Mouse (Mus musculus): ENCODE measurements around the gene D430041D05Rik. TPM values are rescaled to one million over a fixed set of nuclear protein-coding genes. Genes with fewer than 3 reads are reported as not detected.

D430041D05Rik gene
- total RNA-seq, 1 experiment from 2014 or later = not detected

- ATAC-seq (replicated peaks; ENCODE audit: insufficient number of reproducible peaks, low FRiP score, low TSS enrichment, poor library complexity, severe bottlenecking) = no peak
These were observed 94.3 kb downstream of the D430041D05Rik start for GRCm38 (mm10) chr2:104316483-104316882.

GRCm38 (mm10) chr2:104313246-104313645 lies 97.6 kb downstream of the D430041D05Rik start:
- ATAC-seq (replicated peaks; ENCODE audit: insufficient number of reproducible peaks, low FRiP score, low TSS enrichment, poor library complexity, severe bottlenecking) = no peak

- ATAC-seq (replicated peaks; ENCODE audit: insufficient number of reproducible peaks, low FRiP score, low TSS enrichment, poor library complexity, severe bottlenecking) = no peak
These were observed 103.7 kb downstream of the D430041D05Rik start for GRCm38 (mm10) chr2:104307102-104307501.

- ATAC-seq (replicated peaks; ENCODE audit: insufficient number of reproducible peaks, low FRiP score, low TSS enrichment, poor library complexity, severe bottlenecking) = no peak
These were observed 105.1 kb downstream of the D430041D05Rik start for GRCm38 (mm10) chr2:104305722-104306121.

GRCm38 (mm10) chr2:104299912-104300311 lies 110.9 kb downstream of the D430041D05Rik start:
- no peak for ATAC-seq (replicated peaks; ENCODE audit: insufficient number of reproducible peaks, low FRiP score, low TSS enrichment, poor library complexity, severe bottlenecking)

DNA sequence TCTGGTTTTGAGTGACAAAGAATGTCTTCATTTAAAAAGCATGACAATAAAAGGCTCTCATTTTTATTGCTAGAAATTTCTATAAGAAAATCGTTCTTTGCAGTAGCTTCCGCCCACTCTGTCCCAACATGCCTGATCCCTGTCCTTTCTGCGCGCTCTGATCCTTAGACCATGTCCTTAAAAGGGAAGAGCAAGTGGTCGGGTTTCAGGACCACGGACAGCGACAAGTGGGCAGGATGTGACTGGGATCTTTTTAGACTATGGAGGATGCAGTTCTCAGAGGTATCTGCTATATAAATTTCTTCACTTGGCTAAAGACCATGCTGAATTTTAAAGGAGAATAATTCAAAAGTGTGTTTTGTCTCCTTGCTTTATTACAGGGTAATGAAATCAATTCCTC lies 111.7 kb downstream of the D430041D05Rik start:
- ATAC-seq (replicated peaks; ENCODE audit: insufficient number of reproducible peaks, low FRiP score, low TSS enrichment, poor library complexity, severe bottlenecking) = no peak

- ATAC-seq (replicated peaks; ENCODE audit: insufficient number of reproducible peaks, low FRiP score, low TSS enrichment, poor library complexity, severe bottlenecking) = no peak
These were observed 124.0 kb downstream of the D430041D05Rik start for GRCm38 (mm10) chr2:104286821-104287220.

DNA sequence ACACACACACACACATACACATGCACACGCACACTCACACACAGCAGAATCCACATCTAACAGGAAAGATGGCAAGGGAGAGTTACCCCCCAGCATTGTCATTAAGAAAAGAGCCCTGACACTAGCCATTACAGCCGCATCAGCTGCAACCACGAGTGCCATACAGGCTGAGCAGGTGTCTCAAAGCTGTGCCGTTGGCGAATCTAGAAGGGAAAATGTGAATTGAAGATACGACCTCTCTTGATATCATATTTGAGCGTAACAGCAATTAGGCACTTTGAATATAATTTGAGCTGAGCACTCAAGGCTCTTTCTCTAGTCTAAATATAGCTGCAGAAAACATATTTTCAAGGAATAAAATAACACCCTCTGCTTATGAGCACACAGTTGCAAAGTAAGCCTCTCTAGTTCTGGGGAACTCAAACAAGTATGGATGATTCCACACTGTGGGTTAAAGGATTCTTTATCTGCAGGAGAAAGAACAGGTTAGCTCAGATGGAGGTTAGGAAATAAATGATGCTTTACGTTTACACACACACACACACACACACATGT lies 127.3 kb downstream of the D430041D05Rik start:
- no peak for ATAC-seq (replicated peaks; ENCODE audit: insufficient number of reproducible peaks, low FRiP score, low TSS enrichment, poor library complexity, severe bottlenecking)

- no peak for ATAC-seq (replicated peaks; ENCODE audit: insufficient number of reproducible peaks, low FRiP score, low TSS enrichment, poor library complexity, severe bottlenecking)
These were observed 128.0 kb downstream of the D430041D05Rik start for GRCm38 (mm10) chr2:104282835-104283234.

- ATAC-seq (replicated peaks; ENCODE audit: insufficient number of reproducible peaks, low FRiP score, low TSS enrichment, poor library complexity, severe bottlenecking) = no peak
These were observed 143.8 kb downstream of the D430041D05Rik start for GRCm38 (mm10) chr2:104267049-104267448.

DNA sequence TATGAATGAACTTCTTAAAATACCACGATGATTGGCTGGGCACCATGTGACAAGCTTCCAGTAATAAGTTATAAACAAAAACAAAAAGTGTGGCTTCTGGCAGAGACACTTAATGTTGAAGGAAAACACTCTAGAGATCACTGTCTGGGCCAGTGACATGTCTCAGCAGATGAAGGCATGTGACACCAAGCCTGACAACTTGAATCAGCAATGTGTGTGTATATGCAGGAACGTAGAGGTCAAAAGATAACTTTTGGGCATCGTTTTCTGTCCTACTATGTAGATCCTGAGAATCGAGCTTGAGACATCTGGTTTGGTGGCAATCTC lies 149.1 kb downstream of the D430041D05Rik start:
- no peak for ATAC-seq (replicated peaks; ENCODE audit: insufficient number of reproducible peaks, low FRiP score, low TSS enrichment, poor library complexity, severe bottlenecking)

- ATAC-seq (replicated peaks; ENCODE audit: insufficient number of reproducible peaks, low FRiP score, low TSS enrichment, poor library complexity, severe bottlenecking) = no peak
These were observed 149.7 kb downstream of the D430041D05Rik start for GRCm38 (mm10) chr2:104260920-104261740.

GRCm38 (mm10) chr2:104256585-104256984 lies 154.2 kb downstream of the D430041D05Rik start:
- no peak for ATAC-seq (replicated peaks; ENCODE audit: insufficient number of reproducible peaks, low FRiP score, low TSS enrichment, poor library complexity, severe bottlenecking)

GRCm38 (mm10) chr2:104254944-104255343 lies 155.9 kb downstream of the D430041D05Rik start:
- no peak; the same call in 1 of the 2 replicates for ATAC-seq (replicated peaks; ENCODE audit: insufficient number of reproducible peaks, low FRiP score, low TSS enrichment, poor library complexity, severe bottlenecking)

DNA sequence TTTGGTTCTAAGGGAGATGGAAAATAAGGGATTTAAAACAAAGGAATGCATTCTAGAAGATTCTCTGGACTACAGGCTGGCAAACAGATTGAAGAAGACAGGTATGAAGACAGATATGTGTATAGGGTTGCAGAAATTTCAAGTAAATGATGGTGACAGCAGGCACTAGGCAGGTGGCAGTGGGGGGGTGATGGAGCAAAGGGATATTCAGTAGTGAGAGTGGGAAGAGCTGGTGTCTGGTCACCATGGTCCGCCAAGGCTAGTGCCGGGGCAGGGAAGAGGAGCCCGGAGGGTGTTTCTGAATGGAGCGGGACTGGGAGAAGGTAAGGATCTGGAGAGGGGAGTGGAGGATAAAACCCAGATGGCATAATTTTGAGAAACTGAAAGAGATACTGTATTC lies 157.5 kb downstream of the D430041D05Rik start:
- ATAC-seq (replicated peaks; ENCODE audit: insufficient number of reproducible peaks, low FRiP score, low TSS enrichment, poor library complexity, severe bottlenecking) = no peak

GRCm38 (mm10) chr2:104251647-104252046 lies 159.2 kb downstream of the D430041D05Rik start:
- no peak for ATAC-seq (replicated peaks; ENCODE audit: insufficient number of reproducible peaks, low FRiP score, low TSS enrichment, poor library complexity, severe bottlenecking)

GRCm38 (mm10) chr2:104249856-104250255 lies 161.0 kb downstream of the D430041D05Rik start:
- ATAC-seq (replicated peaks; ENCODE audit: insufficient number of reproducible peaks, low FRiP score, low TSS enrichment, poor library complexity, severe bottlenecking) = no peak

- no peak for ATAC-seq (replicated peaks; ENCODE audit: insufficient number of reproducible peaks, low FRiP score, low TSS enrichment, poor library complexity, severe bottlenecking)
These were observed 164.0 kb downstream of the D430041D05Rik start for GRCm38 (mm10) chr2:104246851-104247250.

GRCm38 (mm10) chr2:104242055-104242454 lies 168.8 kb downstream of the D430041D05Rik start:
- no peak for ATAC-seq (replicated peaks; ENCODE audit: insufficient number of reproducible peaks, low FRiP score, low TSS enrichment, poor library complexity, severe bottlenecking)

DNA sequence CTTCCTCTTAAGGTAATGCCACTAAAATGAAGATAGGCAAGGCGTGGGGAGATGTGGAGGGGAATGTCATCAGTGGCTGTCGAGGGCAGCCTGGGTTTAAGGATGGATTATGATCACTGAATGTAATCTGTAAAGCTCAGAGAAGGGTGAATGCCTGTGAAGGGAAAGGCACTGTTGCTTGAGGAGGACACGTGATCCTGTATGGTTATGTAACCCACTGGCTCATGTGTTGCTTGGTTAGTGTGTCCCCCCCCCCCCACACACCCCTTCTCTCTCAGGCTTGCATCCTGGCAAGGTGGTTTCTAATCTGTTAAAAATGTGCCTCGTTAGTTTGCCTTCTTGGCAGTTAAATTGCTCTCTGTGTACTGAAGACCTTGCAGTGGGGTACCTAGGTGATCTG lies 173.7 kb downstream of the D430041D05Rik start:
- ATAC-seq (replicated peaks; ENCODE audit: insufficient number of reproducible peaks, low FRiP score, low TSS enrichment, poor library complexity, severe bottlenecking) = no peak
